Mouse (Mus musculus): ENCODE measurements around the gene Fryl. TPM values are rescaled to one million over a fixed set of nuclear protein-coding genes. Genes with fewer than 3 reads are reported as not detected.

Fryl gene
- 52.3 and 60.0 TPM in 2 replicates for total RNA-seq (2021)
- long read RNA-seq, partial matches to known transcripts: 1 of 3 reads
- long read RNA-seq, other reads (novel, unspliced or antisense): 2 of 3 reads

DNA sequence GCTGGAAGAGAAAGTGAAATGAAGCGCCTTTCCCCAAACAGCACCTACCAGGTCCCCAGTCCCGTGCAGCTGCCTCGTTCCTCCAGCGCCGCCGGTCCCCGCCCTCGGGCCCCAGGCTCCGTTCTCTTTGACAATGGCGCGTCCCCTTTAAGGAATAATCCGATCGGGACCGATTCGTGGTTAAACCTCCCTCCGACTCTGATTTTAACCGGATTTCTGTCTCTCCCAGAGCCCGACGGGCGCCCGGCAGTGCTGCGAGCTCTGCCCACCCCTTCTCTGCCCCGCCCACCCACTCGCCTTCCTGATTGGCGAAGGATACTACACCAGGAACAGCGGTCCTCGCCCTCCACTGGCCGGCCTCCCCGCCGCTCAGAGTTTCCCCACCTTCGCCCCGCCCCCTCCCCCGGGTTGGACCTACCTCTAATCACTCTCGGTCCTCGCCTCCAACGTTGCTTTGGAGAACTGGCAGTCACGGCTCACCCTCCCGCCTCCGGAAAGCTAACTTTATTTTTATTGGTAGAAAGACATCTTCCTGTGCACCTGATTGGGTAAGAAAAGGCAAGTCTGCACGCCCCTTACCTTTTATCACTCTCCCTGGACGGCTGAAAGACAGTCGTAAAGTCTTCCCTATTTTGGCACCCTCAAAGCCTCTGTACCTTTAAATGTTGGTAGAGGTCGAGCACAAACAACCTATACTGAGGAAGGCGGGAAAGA lies at the start of gene Fryl:
Gene Fryl (minus strand): TSS at position 268 of the 714 bp plus-strand sequence.
- peak; percentile 99 for DNase-seq

DNA sequence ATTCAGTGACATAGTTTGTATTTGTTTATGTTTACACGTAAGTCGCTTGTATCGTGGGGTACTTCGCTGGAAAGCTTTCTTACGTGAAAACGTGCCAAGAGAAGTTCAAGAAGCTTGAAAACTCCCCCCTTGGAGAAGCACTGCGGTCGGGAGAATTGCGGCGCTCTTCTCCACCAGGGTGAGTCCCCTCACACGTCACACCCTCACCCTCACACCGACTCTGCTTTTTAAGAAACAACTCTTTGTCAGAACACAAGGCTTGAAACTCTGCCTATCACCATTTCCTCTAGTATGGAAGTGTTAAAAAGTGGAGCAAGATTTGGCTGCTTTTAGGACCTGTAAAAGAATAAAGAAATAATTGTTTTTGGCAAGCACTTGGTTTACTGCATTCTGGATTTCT lies 48.1 kb upstream of the Fryl start:
- no peak for DNase-seq

DNA sequence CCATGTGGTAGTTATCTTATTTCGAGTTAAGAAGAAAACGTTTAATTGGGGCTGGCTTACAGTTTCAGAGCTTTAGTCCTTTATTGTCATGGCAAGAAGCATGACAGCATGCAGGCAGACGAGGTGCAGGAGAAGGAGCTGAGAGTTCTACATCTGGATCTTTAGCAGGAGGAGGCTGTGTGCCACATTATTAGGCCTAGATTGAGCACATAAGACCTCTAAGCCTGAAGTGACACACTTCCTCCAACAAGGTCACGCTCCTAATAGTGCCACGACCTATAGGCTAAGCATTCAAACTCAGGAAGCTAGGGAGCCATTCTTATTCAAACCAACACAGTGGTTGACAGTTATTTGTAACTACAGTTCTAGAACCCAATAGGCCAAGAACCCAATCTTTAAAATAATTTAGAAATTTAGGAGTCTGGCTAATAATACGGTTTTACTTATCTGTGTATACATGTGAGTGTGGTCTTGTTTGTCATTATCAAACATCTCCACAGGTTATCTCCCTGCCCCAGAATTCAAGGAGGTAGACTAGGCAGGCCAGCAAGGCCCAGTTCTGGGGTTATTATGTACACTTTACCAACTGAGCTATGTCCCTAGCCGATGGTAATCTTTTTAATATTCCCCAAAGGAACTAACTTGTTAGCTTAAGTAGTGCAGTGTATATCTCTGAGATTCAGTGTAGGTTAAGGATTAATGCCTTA lies 45.3 kb upstream of the Fryl start:
- no peak for DNase-seq

DNA sequence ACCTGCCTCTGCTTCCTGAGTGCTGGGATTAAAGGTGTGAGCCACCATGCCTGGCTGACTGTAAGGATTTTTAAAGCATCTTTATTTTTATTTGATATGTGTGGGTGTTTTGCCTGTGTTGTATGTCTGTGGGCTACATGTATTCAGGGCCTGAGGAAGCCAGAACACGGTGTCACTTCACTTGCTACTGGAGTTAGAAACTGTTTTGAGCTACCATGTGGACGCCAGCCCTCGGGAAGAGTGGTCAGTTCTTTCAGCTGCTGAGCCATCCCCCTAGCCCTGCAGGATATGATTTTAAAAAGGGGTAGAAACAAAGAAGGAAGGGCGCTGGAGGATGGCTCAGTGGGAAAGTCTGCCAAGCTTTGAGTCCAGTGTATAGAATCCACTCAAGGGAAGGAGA lies 39.5 kb upstream of the Fryl start:
- DNase-seq: no peak

DNA sequence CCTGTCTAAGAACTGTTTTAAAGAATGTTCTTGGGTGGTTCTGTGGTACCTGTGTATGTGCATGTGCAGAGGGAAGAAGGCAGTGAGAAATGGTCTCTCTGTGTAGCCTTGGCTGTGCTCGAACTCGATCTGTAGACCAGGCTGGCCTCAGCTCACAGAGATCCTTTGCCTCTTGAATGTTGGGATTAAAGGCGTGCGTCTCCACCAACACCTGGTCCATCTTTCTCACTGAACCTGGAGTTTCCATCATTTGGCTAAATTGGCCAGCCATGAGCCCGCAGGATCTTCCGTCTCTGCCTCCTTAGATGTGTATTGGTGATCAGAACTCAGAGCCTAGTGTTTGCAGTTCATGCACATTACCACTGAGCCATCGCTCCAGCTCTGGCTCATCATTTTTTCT lies 38.6 kb upstream of the Fryl start:
- no peak for DNase-seq

DNA sequence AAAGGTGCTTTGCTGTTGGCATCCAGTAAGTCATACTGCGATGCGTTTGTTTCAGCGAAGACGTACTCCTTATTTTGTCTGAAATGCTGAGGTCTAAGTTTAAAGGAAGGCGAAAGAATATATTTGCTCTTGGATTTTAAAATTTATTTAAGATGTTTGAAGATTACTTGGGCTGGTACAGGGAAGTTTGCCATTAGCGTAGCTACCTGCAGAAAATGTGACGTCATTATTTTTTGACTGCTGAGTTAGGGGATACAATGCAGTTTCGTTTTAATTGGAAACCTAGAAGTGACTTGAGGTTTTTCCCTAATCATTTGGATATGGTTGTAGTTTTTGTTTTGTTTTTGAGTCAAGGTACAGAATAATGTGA lies 37.0 kb upstream of the Fryl start:
- no peak for DNase-seq

DNA sequence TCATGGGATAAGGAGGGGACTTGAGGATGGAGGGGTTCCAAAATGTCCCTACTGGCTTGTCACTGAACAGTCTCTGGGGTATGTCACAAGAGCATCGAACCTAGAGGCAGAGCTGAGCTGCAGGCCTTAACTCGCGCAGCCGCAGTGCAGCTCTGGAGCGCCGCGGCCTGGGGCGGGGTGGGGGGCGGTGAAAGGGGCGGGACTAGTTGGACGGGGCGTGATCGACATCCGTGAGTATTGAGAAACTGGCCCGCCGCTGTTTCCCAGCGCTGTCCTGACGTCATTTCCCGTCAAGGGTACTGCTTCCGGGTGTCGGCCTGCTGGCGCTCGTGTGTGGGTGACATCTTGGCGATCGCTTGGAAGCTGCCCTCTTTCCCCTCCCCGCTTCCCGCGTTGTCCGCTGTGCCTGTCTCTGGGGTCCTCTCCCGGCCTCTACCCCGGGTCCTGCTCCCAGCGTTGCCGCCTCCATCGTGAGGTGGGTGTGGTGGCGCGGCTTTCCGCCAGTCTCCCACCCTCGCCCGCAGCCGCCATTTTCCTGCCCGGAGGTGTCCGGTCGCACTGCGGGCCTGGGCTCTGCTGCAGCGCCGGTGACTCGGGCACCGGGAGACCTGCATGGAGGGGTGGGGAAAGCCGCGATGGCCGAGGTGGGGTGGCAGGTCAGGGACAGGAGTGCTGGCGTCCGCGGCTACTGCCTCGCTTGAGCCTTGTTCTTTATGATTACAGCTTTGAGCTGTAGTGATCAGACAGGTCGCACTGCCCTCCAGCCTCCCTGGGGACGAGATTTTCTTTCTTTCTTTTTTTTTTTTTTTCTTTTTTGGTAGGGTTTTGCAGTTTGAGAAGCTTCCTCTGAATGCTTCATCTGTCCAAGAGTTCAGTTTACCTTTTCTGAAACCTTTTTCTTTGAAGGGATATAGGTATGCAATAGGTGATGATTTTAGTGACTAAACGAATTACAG lies 36.4 kb upstream of the Fryl start, which contains the start of gene Ociad1:
Gene Ociad1 (plus strand): TSS at position 283 of the 956 bp plus-strand sequence.
- DNase-seq: peak; percentile 92

DNA sequence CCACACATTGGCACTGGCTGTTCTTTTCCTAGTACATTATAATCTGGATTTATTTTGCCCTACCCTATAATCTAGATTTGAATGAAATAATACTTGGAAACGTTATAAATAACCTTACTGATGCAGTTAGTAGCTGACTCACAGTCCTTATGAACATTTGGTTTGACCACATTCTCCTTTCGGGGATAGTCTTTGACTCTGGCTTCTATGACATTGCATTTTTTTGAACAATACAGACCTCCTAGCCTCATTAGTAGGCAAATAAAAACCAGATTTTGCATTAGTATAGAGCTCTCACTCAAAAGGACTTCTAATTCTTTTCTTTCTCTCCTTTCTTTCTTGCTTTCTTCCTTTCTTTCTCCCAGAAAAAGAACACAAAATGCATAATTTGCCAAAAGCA lies 33.5 kb upstream of the Fryl start:
- no peak for DNase-seq

DNA sequence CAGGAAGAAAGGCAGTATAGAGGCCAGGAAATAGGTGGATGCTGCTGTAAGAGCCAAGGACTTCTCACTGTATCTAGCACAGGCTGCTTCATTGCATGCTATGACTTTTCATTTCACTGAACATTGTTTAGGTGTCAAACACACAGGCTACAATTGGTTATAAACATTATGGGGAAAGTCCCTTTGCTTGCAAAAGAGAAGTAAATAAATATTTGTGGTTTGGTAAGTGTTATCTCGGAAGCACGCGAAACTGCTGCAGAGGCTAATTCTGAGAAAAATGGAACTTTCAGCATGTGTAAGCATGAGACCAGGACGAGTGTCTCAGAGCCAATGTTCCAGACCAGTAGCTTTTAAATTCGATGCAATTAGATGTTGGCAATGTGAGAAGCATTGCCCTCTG lies 30.2 kb upstream of the Fryl start:
- DNase-seq: no peak

- DNase-seq: no peak
These were observed 29.1 kb upstream of the Fryl start for GRCm38 (mm10) chr5:73285470-73285978.

DNA sequence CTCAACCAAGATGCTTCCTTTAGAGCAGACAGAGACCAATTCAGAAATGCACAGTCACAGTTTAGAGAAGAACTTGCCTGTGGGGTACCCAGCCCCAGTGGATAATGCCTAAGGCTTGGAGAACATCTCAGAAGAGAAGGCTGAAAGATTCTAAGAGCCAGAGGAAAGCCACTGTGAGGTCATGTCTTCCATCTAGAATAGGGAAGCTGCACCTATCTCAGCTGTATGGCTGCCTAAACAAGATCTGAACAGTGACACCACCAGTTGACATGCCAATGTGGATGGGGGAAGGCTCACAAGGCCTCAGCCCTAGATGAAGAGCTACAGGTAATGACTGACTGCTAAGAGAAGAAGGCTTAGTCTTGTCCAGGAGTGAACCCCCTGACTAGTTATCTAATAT lies 27.6 kb upstream of the Fryl start:
- DNase-seq: no peak

DNA sequence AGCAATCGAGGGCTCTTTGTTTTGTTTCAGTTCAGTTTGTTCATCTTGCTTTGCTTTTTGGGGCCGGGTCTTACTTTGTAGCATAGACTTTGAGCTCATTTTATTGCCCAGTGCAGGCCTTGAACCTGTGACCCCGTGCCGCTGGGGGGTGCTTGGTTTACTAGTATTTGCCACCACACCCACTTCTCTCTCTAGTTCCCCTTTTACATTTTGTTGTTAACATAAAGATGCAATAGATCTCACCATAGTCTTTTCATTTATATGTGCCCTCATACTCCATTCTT lies 24.1 kb upstream of the Fryl start:
- no peak for DNase-seq

DNA sequence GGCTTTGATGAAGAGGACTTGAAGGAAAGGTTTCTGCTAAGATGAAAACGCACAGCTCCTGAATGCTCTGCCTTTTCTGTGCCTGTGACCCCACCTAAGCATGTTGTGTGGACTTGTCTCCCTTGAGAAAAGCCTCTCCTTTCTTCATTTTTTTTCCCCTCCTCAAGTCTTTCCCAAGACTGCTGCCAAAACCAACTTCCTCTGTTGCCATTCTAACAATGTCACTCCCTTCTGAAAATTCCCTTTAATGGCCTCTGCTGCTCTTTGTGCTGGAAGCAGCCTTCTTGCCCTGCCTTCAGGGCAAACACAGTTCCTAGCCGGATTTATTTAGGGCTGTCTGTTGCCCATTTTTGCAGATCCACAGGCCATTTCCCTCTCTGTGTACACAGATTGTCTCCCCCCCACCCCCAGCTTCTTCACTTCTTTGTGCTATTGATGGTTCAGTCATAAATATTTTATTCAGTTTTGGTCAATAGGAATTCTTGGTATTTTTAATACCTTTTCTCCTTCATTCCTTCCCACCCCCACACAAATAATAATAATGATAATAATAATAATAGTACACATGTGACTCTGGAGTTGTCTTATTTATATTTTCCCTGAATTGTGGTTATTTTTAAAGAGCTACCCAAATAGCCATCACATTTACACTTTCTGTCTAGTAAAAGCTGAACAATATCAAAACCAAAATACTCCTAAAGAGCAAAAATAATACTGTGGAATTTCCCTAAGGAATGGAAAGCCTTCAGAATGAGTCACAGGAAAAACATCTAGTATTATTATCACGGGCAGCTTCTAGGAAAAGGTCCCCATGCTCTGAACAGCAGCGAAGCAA lies 23.5 kb upstream of the Fryl start:
- DNase-seq: no peak

DNA sequence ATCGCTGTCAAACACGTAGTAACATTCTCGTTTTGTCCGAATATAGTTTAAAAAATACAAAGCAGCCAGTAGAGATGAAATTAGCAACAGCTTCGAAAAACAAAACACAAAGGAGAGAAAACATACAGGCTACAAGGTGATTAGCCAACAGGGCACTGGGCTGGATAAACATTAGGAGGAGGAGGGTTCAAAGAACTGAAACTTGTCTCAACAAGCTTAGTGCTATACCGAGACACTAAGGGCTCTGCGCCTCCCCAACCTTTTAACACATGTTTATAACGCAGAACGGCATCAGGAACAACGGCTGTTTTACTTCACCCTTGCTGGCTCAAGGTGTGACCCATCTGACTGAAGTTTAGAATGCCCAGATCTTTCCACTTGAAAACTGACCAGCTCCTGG lies 22.8 kb upstream of the Fryl start:
- DNase-seq: no peak

GRCm38 (mm10) chr5:73274941-73275340 lies 18.5 kb upstream of the Fryl start:
- DNase-seq: no peak

DNA sequence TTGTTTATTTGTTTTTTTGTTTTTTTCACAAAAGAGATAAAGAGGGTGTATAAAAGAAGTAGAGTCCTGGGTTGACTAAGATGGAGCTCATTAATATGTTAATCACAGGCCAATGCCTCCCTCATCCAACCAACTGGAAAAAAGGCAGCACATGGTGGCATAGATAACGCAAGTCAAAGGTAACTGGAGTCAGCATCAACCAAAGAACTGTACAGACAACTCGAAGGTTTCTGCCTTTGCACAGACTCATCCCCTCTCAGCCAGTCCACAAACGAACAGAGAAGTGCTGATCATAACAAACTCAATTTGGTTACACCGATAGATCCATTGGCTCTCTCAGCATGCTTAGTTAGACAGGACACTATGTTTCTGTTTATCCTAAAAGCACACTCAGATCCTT lies 16.8 kb upstream of the Fryl start:
- no peak for DNase-seq

GRCm38 (mm10) chr5:73270612-73271011 lies 14.2 kb upstream of the Fryl start:
- no peak for DNase-seq

DNA sequence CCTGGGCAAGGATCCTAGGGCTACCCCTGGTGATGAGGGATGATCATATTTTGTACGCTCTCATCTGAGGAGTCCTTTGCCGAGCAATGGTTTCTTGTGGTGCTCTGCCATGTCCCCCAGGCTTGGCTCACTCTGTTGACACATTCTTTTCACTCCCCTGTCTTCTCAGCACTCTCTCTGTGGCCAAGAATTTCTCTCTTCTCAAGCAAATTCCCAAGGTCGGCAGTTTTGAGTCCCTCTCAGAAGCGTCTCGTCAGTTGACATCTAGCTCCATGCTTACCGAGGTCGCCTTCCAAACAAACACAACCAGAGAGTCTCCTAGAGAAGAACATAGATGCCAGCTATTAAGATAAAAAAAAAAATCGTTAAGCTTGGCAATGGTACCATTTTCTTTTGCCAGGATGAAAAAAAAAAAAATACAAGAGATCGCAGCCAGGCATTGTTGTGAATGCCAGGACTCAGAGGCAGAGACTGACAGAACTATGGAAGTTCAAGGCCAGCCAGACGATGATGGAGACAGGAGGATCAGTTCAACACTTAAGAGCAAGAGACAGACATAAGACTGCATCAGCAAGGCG lies 12.3 kb upstream of the Fryl start:
- DNase-seq: no peak

- DNase-seq: no peak
These were observed 9.0 kb upstream of the Fryl start for GRCm38 (mm10) chr5:73265460-73265859.

DNA sequence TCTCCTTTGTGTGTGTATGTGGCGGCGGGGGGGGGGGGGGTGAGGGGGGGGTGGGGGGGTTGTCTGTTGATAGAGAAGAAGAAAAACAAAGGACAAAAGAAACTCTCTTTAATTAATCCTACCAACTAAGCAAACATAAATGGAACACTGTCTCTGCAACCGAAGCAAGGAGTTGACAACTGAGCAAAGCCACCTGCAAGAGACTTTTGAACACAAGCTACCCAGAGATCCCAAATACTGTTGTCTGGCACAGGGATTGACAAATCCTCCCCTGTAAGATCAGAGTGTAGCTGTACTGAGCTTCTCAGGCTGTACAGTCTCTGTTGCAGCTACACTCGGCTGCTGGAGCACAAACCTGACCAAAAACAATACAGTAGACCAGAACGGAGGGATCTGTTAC lies 7.7 kb upstream of the Fryl start:
- DNase-seq: no peak

DNA sequence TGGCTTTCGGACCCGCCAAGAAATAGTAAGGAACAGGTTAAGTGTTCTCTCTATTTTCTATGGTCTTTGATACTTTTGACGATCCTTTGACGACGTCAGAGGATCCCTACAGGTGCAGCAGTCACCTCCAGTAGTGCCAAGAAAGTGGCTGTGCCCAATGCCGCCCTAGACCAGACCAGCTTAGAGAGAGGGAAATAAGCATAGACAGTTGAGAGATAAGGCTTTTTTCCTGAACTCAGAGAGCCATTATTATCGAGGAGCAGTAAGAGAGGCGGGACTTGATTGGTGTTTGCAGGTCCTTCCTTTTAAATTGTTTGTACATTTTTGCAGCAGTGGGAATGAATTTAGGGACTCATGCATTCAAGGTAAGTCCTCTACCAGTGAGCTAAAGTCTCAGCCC lies 1.3 kb upstream of the Fryl start:
- DNase-seq: no peak

GRCm38 (mm10) chr5:73257096-73257495 lies 677 bp upstream of the Fryl start:
- DNase-seq: no peak
